Mouse (Mus musculus) adipocyte (in vitro differentiated cells): Measurements from ENCODE around the gene St3gal6.

Experiments
- DNase-seq: peaks from one replicate; pipeline ENCODE4 v3.0.0-alpha.2; 2016; ENCODE audit warnings: low spot score

Gene St3gal6

DNA sequence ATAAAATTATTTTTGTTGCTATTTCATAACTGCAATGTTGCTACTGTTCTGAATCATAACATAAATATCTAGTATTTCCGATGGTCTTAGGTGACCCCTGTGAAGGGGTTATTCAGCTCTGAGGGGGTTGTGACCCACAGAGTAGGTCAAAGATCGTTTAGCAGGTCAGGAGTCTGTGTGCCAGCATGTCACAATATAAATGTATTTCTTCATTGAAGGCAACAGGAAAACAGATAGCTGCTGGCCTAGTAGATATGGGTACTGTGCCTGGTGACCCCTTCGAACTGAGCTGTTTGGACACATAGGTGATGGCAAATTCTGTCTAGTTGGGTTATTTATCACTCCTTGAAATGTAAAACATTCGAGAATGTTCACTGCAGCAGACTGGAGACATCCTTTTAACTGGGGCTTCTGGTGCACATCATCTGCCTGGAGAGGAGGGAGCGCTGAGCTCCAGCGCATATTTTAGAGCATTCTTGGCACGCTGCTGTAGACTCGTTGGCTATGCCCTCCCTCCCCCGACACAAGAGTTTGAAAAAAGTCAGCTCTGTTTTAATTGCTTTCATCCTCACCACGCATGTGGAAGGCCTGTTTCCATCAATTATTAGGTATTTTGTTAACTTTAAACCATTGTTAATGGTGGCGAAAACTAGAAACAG, 102.2 kb downstream of the St3gal6 start:
- DNase-seq, result no peak
